Mouse (Mus musculus): Measurements from ENCODE around the gene Hba-x.
"Not testable (repeated sequence)": the region's sequence is repeated elsewhere in the genome, so short reads cannot be mapped to it uniquely, and the experiment has no call there.

Gene Hba-x

GRCm38 (mm10) chr11:32284582-32284981, 8.4 kb downstream of the Hba-x start:
- CTCF ChIA-PET = not testable (repeated sequence)

DNA sequence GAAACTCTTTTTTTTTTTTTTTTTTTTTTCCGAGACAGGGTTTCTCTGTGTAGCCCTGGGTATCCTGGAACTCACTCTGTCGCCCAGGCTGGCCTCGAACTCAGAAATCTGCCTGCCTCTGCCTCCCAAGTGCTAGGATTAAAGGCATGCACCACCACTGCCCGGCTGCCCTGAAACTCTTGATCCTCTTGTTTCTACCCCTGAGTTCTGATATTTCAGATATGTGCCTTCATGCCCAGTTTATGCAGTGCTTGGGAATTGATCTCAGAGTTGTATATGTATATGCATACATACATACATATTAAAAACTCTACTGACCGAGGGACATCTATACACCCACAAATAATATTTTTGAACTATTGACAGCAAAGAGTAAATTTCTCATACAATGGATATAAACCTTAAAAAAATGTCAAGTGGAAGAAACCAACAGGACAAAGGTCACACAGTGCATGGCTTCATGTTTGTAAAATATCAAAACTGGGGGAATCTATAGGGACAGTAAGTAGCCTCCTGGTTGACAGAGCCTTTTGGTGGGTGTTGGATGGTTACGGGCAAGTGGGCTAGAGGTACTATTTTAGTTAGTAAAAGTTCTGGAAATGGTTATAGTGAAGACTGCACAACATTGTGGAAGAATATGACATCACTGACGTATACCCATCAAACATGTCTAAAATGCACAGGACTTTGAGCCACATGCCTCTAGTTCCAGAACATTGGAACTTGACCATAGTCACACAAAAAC, 9.0 kb downstream of the Hba-x start:
- CTCF ChIA-PET = no interaction called here

DNA sequence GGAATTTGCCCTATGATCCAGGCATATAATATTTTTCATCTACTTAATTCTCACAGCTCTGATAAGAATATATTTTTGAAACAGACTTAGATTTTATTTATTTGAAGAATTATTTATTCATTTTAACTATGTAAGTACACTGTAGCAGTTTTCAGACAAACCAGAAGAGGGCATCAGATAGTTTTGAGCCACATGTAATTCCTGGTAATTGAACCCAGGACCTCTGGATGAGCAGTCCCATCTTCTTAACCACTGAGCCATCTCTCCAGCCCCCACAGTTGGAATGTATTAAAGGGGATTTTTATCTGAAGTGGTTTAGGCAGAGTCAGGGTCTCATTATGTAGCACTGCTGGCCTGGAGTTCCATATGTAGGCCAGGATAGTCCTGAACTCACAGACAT, 9.7 kb downstream of the Hba-x start:
- CTCF ChIA-PET = not testable (repeated sequence)

DNA sequence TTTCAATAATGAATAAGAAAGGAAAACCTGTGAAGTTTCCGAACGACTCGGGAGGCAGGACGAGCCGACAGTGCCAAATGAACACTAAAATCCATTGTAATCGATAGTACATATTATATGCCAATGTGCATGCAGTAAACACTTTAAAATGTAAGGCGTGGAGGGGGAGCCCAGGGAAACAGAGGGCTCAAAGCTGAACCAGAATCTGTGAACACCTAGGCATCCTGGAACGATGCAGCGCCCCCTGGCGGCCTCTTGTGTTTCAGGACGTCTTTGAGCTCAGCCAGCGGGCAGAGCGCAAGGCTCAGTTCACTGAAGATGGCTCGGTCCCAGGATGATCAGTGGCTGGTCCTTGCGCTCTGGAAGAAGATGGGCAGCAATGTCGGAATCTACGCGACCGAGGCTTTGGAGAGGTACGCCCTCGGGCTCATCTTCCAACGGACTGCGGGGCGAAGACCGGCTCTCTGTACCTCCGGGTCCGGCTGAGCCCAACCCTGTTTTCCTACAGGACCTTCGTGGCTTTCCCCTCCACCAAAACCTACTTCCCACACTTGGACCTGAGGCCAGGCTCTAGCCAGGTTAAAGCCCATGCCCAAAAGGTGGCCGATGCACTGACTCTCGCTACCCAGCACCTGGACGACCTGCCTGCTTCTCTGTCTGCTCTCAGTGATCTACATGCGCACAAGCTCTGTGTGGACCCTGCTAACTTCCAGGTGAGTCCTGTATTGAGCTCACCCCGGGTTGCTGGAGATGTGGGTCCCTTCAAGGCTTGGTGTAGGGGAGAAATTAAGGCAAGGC, 10.7 kb downstream of the Hba-x start, which contains the start of gene Hbq1b:
TSS of gene Hbq1b (plus strand) at position 271 of the 798 bp plus-strand sequence.
- CTCF ChIA-PET = not testable (repeated sequence)

- CTCF ChIA-PET = no interaction called here
These were observed 11.3 kb downstream of the Hba-x start for GRCm38 (mm10) chr11:32287493-32287825.

GRCm38 (mm10) chr11:32292819-32293218, 16.6 kb downstream of the Hba-x start:
- CTCF ChIA-PET = interaction anchor here (0.6 kb wide), 1 partner anchor 176 kb away, joined by 3 read pairs; no protein-coding TSS in a partner anchor

DNA sequence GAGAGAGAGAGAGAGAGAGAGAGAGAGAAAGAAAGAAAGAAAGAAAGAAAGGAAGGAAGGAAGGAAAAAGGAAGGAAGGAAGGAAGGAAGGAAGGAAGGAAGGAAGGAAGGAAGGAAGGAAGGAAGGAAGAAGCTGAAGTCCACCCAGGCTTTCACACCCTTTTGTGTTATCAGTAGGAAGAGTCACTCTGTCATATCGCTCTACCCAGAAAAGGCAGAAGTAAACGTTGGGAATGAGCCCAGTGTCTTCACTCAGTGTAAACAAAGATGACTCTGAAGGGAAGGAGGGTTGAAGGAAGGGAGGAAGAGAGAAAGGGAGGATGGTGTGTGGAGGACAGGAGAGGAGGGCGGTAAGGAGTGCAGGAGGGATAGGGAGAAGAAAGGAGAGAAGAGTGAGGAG, 17.3 kb downstream of the Hba-x start:
- CTCF ChIA-PET = interaction anchor here (0.6 kb wide), 1 partner anchor 121 kb away, joined by 5 read pairs; no protein-coding TSS in a partner anchor

DNA sequence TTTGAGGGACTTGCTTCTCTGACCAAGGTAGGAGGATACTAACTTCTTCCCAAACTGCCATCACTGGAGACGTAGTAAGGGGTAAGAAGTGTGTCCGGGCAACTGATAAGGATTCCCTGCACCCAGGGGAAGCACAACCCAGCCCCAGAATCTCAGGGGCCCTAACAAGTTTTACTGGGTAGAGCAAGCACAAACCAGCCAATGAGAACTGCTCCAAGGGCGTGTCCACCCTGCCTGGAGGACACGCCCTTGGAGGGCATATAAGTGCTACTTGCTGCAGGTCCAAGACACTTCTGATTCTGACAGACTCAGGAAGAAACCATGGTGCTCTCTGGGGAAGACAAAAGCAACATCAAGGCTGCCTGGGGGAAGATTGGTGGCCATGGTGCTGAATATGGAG, 20.0 kb downstream of the Hba-x start, which contains the start of gene Hba-a2:
TSS of gene Hba-a2 (plus strand) at position 287 of the 400 bp plus-strand sequence.
- CTCF ChIA-PET = not testable (repeated sequence)

GRCm38 (mm10) chr11:32297417-32297816, 21.2 kb downstream of the Hba-x start:
- CTCF ChIA-PET = interaction anchor here (0.6 kb wide), 1 partner anchor 159 kb away, joined by 4 read pairs; no protein-coding TSS in a partner anchor

DNA sequence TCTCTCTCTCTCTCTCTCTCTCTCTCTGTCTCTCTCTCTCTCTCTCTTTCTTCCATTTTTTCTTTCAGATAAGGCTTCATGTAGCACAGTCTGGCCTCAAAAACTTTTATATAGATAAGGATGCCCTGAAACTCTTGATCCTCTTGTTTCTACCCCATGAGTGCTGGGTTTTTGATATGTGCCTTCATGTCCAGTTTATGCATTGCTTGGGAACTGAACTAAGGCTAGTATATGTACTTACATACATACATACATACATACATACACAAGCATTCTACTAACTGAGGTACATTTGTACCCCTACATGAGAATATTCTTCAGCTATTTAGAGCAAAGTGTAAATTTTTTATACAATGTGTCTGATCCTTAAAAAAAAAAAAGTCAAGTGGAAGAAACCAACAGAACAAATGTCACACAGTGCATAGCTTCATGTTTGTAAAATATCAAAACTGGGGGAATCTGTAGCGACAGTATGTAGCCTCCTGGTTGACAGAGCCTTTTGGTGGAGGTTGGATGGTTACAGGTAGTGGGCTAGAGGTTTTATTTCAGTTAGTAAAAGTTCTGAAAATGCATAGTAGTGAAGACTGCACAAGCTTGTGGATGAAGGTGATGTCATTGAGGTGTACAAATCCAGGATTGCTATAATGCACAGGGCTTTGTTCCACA, 21.8 kb downstream of the Hba-x start:
- CTCF ChIA-PET = interaction anchor here (0.6 kb wide), 1 partner anchor 160 kb away, joined by 4 read pairs; no protein-coding TSS in a partner anchor

DNA sequence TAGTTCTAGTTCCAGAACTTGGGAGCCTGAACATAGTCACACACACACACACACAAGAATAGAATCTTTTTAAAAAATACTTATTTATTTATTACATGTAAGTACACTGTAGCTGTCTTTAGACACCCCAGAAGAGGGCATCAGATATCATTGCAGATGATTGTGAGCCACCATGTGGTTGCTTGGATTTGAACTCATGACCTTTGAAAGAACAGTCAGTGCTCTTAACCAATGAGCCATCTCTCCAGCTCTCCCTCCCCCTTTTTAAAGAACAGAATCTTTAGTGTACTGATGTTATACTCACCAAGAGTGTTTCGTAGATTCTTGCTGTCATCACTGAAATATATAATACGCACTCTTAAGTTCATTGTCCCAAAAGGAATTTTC, 22.3 kb downstream of the Hba-x start:
- CTCF ChIA-PET = no interaction called here

- CTCF ChIA-PET = interaction anchor here (0.6 kb wide), 1 partner anchor 117 kb away, joined by 3 read pairs; no protein-coding TSS in a partner anchor
These were observed 23.7 kb downstream of the Hba-x start, which contains the start of gene Hbq1a for GRCm38 (mm10) chr11:32299865-32300264. Gene Hbq1a (plus strand): TSS chr11:32300069.

DNA sequence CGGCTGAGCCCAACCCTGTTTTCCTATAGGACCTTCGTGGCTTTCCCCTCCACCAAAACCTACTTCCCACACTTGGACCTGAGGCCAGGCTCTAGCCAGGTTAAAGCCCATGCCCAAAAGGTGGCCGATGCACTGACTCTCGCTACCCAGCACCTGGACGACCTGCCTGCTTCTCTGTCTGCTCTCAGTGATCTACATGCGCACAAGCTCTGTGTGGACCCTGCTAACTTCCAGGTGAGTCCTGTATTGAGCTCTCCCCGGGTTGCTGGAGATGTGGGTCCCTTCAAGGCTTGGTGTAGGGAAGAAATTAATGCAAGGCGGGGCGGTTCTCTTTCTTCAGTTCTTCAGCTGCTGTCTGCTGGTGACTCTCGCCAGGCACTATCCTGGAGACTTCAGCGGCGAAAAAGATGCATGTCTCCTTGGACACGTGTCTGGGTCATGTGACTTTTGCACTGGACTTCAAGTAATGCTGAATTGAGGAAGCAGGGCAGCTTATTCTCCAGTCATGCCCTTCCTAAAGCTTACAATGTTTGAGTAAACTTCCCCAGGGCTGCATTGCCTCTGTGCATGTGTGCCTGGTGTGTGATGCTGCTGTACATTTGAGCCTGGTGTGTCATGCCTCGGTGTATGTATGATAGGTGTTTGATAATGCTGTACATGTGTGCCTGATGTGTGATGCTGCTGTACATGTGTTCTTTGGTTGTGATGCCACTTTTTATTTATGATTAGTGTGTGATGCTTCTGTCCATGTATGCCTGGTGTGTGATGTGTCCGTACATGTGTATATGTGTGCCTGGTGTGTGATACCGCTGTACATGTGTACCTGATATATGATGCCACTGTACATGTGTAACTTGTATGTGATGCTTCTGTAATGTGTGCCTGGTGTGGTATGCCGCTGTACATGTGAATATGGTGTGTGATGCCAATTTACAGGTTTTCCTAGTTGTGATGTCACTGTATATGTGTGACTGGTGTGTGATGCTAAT, 24.4 kb downstream of the Hba-x start:
- CTCF ChIA-PET = no interaction called here

GRCm38 (mm10) chr11:32301506-32301905, 25.3 kb downstream of the Hba-x start:
- CTCF ChIA-PET = no interaction called here

DNA sequence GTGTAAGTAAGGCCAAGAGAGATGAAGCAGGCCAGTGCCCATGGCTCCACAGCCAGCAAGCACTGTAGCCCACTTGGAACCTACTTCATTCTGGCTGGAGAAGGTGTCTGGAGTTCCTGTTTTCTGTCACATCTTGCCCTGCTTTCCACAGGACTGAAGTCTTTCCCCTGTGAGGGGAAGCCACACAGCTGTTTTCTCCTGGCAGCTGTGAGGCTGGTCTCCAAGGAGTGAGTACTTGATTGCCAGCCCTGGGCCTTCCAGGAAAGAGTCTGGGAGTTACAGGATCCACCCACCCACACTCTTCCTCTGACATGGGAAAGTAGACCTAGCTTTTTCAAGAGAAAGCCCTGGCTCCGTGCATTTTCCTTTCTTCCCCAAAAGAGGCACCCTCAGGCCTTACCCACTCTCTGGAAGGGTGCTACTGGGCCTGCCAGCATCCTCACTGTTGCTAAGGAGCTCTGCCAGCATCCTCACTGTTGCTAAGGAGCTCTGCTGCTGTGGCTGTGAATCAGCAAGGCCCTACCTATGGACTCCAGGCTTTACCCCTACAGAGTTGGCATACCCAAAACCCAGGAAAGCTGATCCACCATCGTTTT, 26.7 kb downstream of the Hba-x start:
- CTCF ChIA-PET = no interaction called here

- CTCF ChIA-PET = no interaction called here
These were observed 27.3 kb downstream of the Hba-x start for GRCm38 (mm10) chr11:32303455-32303854.

GRCm38 (mm10) chr11:32307006-32307405, 30.8 kb downstream of the Hba-x start:
- CTCF ChIA-PET = no interaction called here

- CTCF ChIA-PET = interaction anchor here (0.6 kb wide), 1 partner anchor 174 kb away, joined by 3 read pairs; no protein-coding TSS in a partner anchor
These were observed 33.2 kb downstream of the Hba-x start for GRCm38 (mm10) chr11:32309446-32309845.

DNA sequence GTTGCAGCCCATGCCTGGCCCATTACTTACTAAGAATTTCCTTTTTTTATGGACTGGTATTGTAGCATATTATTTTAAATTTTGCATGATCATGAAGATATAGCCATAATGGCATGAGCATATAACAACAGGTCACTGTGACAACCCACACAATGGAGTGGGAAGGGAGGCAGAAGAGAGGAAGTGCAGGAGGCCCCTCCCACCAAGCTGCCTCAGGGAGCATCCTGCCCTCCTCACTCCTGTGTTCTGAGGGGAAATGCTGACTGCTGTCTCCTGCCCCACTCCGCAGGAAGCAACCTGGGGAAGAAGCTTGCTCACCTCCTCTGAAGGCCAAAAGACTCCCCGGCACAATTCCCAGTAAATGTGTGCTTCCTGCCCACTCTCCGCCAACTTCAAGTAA, 33.7 kb downstream of the Hba-x start:
- CTCF ChIA-PET = no interaction called here

GRCm38 (mm10) chr11:32316009-32316408, 39.8 kb downstream of the Hba-x start:
- CTCF ChIA-PET = no interaction called here
